Mouse (Mus musculus): ENCODE measurements around the gene Dhcr24.

GRCm38 (mm10) chr4:106527856-106528547 is 32.8 kb upstream of the Dhcr24 start:
- TF ChIP-seq POLR2A (IDR thresholded peaks at IDR 0.05; ENCODE audit: low read depth, low read length) = no peak
- TF ChIP-seq CTCF (IDR thresholded peaks at IDR 0.05; ENCODE audit: borderline replicate concordance, insufficient read depth, low read length) = no peak

All from embryonic fibroblast, embryonic 13.5 days (primary cell).